Mouse (Mus musculus) ES-E14 (cell line): ENCODE results near the gene Chchd2.

ENCODE experiments used
- CHD2 ChIP-seq: IDR thresholded peaks from 2 replicates; pipeline ENCODE4 v1.6.1; 2014; ENCODE audit warnings: mild to moderate bottlenecking, low read depth, low read length, inconsistent platforms
- HCFC1 ChIP-seq: IDR thresholded peaks from 2 replicates; pipeline ENCODE4 v1.6.1; 2012; ENCODE audit warnings: low read length, inconsistent platforms, borderline replicate concordance; ENCODE audit not compliant: insufficient read depth

- TF ChIP-seq CHD2 (peak; percentile 88), HCFC1 (peak; percentile 89)
Measured at GRCm38 (mm10) chr5:129886911-129887636, at the start of gene Chchd2.
